Mouse (Mus musculus): ENCODE measurements around the gene Gal3st4. TPM values are rescaled to one million over a fixed set of nuclear protein-coding genes. Genes with fewer than 3 reads are reported as not detected.
"Not testable (repeated sequence)": the region's sequence is repeated elsewhere in the genome, so short reads cannot be mapped to it uniquely, and the experiment has no call there.

Gene Gal3st4
- polyA plus RNA-seq, 1 experiment from 2014 or later: 5.0 TPM

GRCm38 (mm10) chr5:138233778-138234177 is 38.9 kb downstream of the Gal3st4 start:
- Histone ChIP-seq H3K4me3 (no peak overlapping the region), H3K4me2 (replicated peaks) (no peak overlapping the region), H3K27me3 (replicated peaks) (no peaks in the 10 kb centered on the region), H3K9me3 (no peaks in the 10 kb centered on the region), H3K4me1 (no peaks in the 10 kb centered on the region), H3K36me3 (no peaks in the 10 kb centered on the region), H3K9ac (no peak overlapping the region), H3K27ac (no peak overlapping the region)
- WGBS: 82% methylated on average over 2 of the region's 2 CpGs
- ATAC-seq (ENCODE audit: low FRiP score, low read depth): no peak

GRCm38 (mm10) chr5:138229511-138229910 is 43.1 kb downstream of the Gal3st4 start:
- H3K4me1 ChIP-seq: no peaks in the 10 kb centered on the region
- no peak overlapping the region for H3K27ac ChIP-seq
- H3K4me3 ChIP-seq: no peak overlapping the region
- WGBS: 90% methylated on average over 3 of the region's 3 CpGs
- H3K9ac ChIP-seq: no peak overlapping the region
- ATAC-seq (ENCODE audit: low FRiP score, low read depth): no peak
- H3K9me3 ChIP-seq: no peaks in the 10 kb centered on the region
- H3K36me3 ChIP-seq: no peaks in the 10 kb centered on the region
- H3K4me2 ChIP-seq (replicated peaks): no peak overlapping the region
- H3K27me3 ChIP-seq (replicated peaks): no peaks in the 10 kb centered on the region

GRCm38 (mm10) chr5:138228026-138228425 is 44.6 kb downstream of the Gal3st4 start:
- Histone ChIP-seq H3K4me3 (no peak overlapping the region), H3K4me2 (replicated peaks) (no peak overlapping the region), H3K9ac (no peak overlapping the region), H3K36me3 (no peaks in the 10 kb centered on the region), H3K27me3 (replicated peaks) (no peaks in the 10 kb centered on the region), H3K27ac (no peak overlapping the region), H3K4me1 (no peaks in the 10 kb centered on the region), H3K9me3 (no peaks in the 10 kb centered on the region)
- WGBS: 58% methylated on average over 3 of the region's 3 CpGs
- no peak for ATAC-seq (ENCODE audit: low FRiP score, low read depth)

- 76% methylated on average over 2 of the region's 2 CpGs for WGBS
- Histone ChIP-seq H3K27me3 (replicated peaks) (no peaks in the 10 kb centered on the region), H3K9ac (no peak overlapping the region), H3K4me1 (no peaks in the 10 kb centered on the region), H3K9me3 (no peaks in the 10 kb centered on the region), H3K4me2 (replicated peaks) (no peak overlapping the region), H3K36me3 (no peaks in the 10 kb centered on the region), H3K27ac (no peak overlapping the region), H3K4me3 (no peak overlapping the region)
- ATAC-seq (ENCODE audit: low FRiP score, low read depth): no peak
Measured at GRCm38 (mm10) chr5:138227367-138227766, 45.3 kb downstream of the Gal3st4 start.

GRCm38 (mm10) chr5:138226491-138226890 is 46.1 kb downstream of the Gal3st4 start:
- Histone ChIP-seq H3K9me3 (no peaks in the 10 kb centered on the region), H3K4me3 (no peak overlapping the region), H3K36me3 (no peaks in the 10 kb centered on the region), H3K27me3 (replicated peaks) (no peaks in the 10 kb centered on the region), H3K4me2 (replicated peaks) (no peak overlapping the region), H3K27ac (no peak overlapping the region), H3K4me1 (no peaks in the 10 kb centered on the region), H3K9ac (no peak overlapping the region)
- 89% methylated on average over 4 of the region's 4 CpGs for WGBS
- no peak for ATAC-seq (ENCODE audit: low FRiP score, low read depth)

- no peak within 1 kb of the TSS for H3K9ac ChIP-seq
- no peak within 1 kb of the TSS for H3K4me3 ChIP-seq
- H3K36me3 ChIP-seq: no peaks in the 10 kb centered on the region
- no peaks in the 10 kb centered on the region for H3K9me3 ChIP-seq
- H3K4me2 ChIP-seq (replicated peaks): no peak within 1 kb of the TSS
- H3K27ac ChIP-seq: no peak within 1 kb of the TSS
- no peak for ATAC-seq (ENCODE audit: low FRiP score, low read depth)
- 59% methylated on average over 2 of the region's 2 CpGs for WGBS
- H3K27me3 ChIP-seq (replicated peaks): no peaks in the 10 kb centered on the region
- H3K4me1 ChIP-seq: no peaks in the 10 kb centered on the region
Measured at GRCm38 (mm10) chr5:138225700-138226099, 46.9 kb downstream of the Gal3st4 start, which contains the start of gene Nxpe5. TSS of gene Nxpe5 (plus strand) at chr5:138225898.

GRCm38 (mm10) chr5:138223287-138223686 is 49.4 kb downstream of the Gal3st4 start:
- no peak for ATAC-seq (ENCODE audit: low FRiP score, low read depth)

GRCm38 (mm10) chr5:138222111-138222510 is 50.5 kb downstream of the Gal3st4 start:
- Histone ChIP-seq H3K27ac (no peak overlapping the region), H3K4me2 (replicated peaks) (no peak overlapping the region), H3K36me3 (no peaks in the 10 kb centered on the region), H3K9ac (no peak overlapping the region), H3K4me3 (no peak overlapping the region), H3K4me1 (no peaks in the 10 kb centered on the region), H3K9me3 (peaks cover 5% of the 10 kb centered on the region), H3K27me3 (replicated peaks) (no peaks in the 10 kb centered on the region)
- WGBS: 31% methylated on average over 4 of the region's 4 CpGs
- no peak for ATAC-seq (ENCODE audit: low FRiP score, low read depth)

More at GRCm38 (mm10) chr5:138223287-138223686, 49.4 kb downstream of the Gal3st4 start:
- Histone ChIP-seq H3K36me3 (no peaks in the 10 kb centered on the region), H3K4me3 (no peak overlapping the region), H3K4me2 (replicated peaks) (no peak overlapping the region), H3K9ac (no peak overlapping the region), H3K9me3 (no peaks in the 10 kb centered on the region), H3K27ac (no peak overlapping the region), H3K4me1 (no peaks in the 10 kb centered on the region), H3K27me3 (replicated peaks) (no peaks in the 10 kb centered on the region)
- 68% methylated on average over 3 of the region's 3 CpGs for WGBS

- Histone ChIP-seq H3K4me2 (replicated peaks) (no peak overlapping the region), H3K36me3 (no peaks in the 10 kb centered on the region), H3K27ac (no peak overlapping the region), H3K9me3 (peaks cover 16% of the 10 kb centered on the region), H3K9ac (no peak overlapping the region), H3K4me3 (no peak overlapping the region), H3K27me3 (replicated peaks) (no peaks in the 10 kb centered on the region), H3K4me1 (no peaks in the 10 kb centered on the region)
- ATAC-seq (ENCODE audit: low FRiP score, low read depth): no peak
- 86% methylated on average over 2 of the region's 2 CpGs for WGBS
Measured at GRCm38 (mm10) chr5:138219864-138220263, 52.8 kb downstream of the Gal3st4 start.

- H3K36me3 ChIP-seq; H3K4me2 ChIP-seq (replicated peaks); ATAC-seq (ENCODE audit: low FRiP score, low read depth); H3K27me3 ChIP-seq (replicated peaks); H3K4me1 ChIP-seq; H3K9ac ChIP-seq; H3K4me3 ChIP-seq; H3K27ac ChIP-seq: not testable (repeated sequence)
- H3K9me3 ChIP-seq: peaks cover 16% of the 10 kb centered on the region
- 94% methylated on average over 13 of the region's 13 CpGs for WGBS
Measured at GRCm38 (mm10) chr5:138216632-138217031, 56.0 kb downstream of the Gal3st4 start.

Other genes starting within 250 kb of the Gal3st4 start
- gene Smok3c, start 219.6 kb downstream of the Gal3st4 start, polyA plus RNA-seq (2016; fragmentation: Nextera tagmentation; extraction: Ambion mirVana): not detected in 2 replicates
- 32.9 and 36.5 TPM in 2 replicates for gene Zkscan1, start 187.8 kb downstream of the Gal3st4 start, polyA plus RNA-seq (2016; fragmentation: Nextera tagmentation; extraction: Ambion mirVana)
- gene Zscan21, start 155.9 kb downstream of the Gal3st4 start, polyA plus RNA-seq (2016; fragmentation: Nextera tagmentation; extraction: Ambion mirVana): 101 and 104 TPM in 2 replicates
- 35.6 and 40.3 TPM in 2 replicates for gene Zfp113, start 117.1 kb downstream of the Gal3st4 start, polyA plus RNA-seq (2016; fragmentation: Nextera tagmentation; extraction: Ambion mirVana)
- 301 and 312 TPM in 2 replicates for gene Cops6, start 111.8 kb downstream of the Gal3st4 start, polyA plus RNA-seq (2016; fragmentation: Nextera tagmentation; extraction: Ambion mirVana)
- gene Ap4m1, start 100.8 kb downstream of the Gal3st4 start, polyA plus RNA-seq (2016; fragmentation: Nextera tagmentation; extraction: Ambion mirVana): 23.5 and 24.1 TPM in 2 replicates
- gene Mcm7, start 100.4 kb downstream of the Gal3st4 start, polyA plus RNA-seq (2016; fragmentation: Nextera tagmentation; extraction: Ambion mirVana): 197 and 198 TPM in 2 replicates
- 102 and 112 TPM in 2 replicates for gene Taf6, start 85.4 kb downstream of the Gal3st4 start, polyA plus RNA-seq (2016; fragmentation: Nextera tagmentation; extraction: Ambion mirVana)
- gene Cnpy4, start 85.4 kb downstream of the Gal3st4 start, polyA plus RNA-seq (2016; fragmentation: Nextera tagmentation; extraction: Ambion mirVana): 44.3 and 46.8 TPM in 2 replicates
- 12.3 and 12.6 TPM in 2 replicates for gene Mblac1, start 78.5 kb downstream of the Gal3st4 start, polyA plus RNA-seq (2016; fragmentation: Nextera tagmentation; extraction: Ambion mirVana)
- not detected in 2 replicates for gene Nxpe5, start 46.9 kb downstream of the Gal3st4 start, polyA plus RNA-seq (2016; fragmentation: Nextera tagmentation; extraction: Ambion mirVana)
- 66.4 and 67.2 TPM in 2 replicates for gene Lamtor4, start 17.4 kb downstream of the Gal3st4 start, polyA plus RNA-seq (2016; fragmentation: Nextera tagmentation; extraction: Ambion mirVana)
- 20.1 and 25.4 TPM in 2 replicates for gene BC037034, start 8.8 kb downstream of the Gal3st4 start, polyA plus RNA-seq (2016; fragmentation: Nextera tagmentation; extraction: Ambion mirVana)
- 0.05 and 0.17 TPM in 2 replicates for gene Gm43720, start 7.1 kb upstream of the Gal3st4 start, polyA plus RNA-seq (2016; fragmentation: Nextera tagmentation; extraction: Ambion mirVana)
- 175 and 179 TPM in 2 replicates for gene Gpc2, start 7.2 kb upstream of the Gal3st4 start, polyA plus RNA-seq (2016; fragmentation: Nextera tagmentation; extraction: Ambion mirVana)
- gene Stag3, start 7.4 kb upstream of the Gal3st4 start, polyA plus RNA-seq (2016; fragmentation: Nextera tagmentation; extraction: Ambion mirVana): 3.6 and 4.5 TPM in 2 replicates
- gene Pvrig, start 69.1 kb upstream of the Gal3st4 start, polyA plus RNA-seq (2016; fragmentation: Nextera tagmentation; extraction: Ambion mirVana): 0.19 TPM in 1 of 2 replicates, not detected in the other
- 60.0 and 68.0 TPM in 2 replicates for gene Zfp157, start 168.6 kb upstream of the Gal3st4 start, polyA plus RNA-seq (2016; fragmentation: Nextera tagmentation; extraction: Ambion mirVana)

All from neural tube, embryonic 12.5 days (tissue).